Mouse (Mus musculus) embryonic fibroblast, embryonic 13.5 days (primary cell): ENCODE measurements around the gene Elf3.

Experiments used
- CTCF ChIP-seq: IDR thresholded peaks from 2 replicates; pipeline ENCODE4 v1.5.1; 2011; ENCODE audit warnings: mild to moderate bottlenecking, control low read depth, low read length, moderate library complexity, borderline replicate concordance; ENCODE audit not compliant: insufficient read depth
- POLR2A ChIP-seq: IDR thresholded peaks from 2 replicates; pipeline ENCODE4 v1.6.1; 2011; ENCODE audit warnings: low read depth, mild to moderate bottlenecking, control low read depth, low read length, moderate library complexity

GRCm38 (mm10) chr1:135224147-135224546, 34.2 kb downstream of the Elf3 start:
- TF ChIP-seq CTCF: no peak
- TF ChIP-seq POLR2A: no peak
